Comparison of ENCODE assay signal across 18 mouse cellular contexts in genomic region chr2:118606976-118607375, GRCm38 (mm10). TPM values are rescaled to one million over a fixed set of nuclear protein-coding genes. Genes with fewer than 3 reads are reported as not detected.
"Had no signal": no experiment of that assay in that cellular context is flagged by ENCODE, and none has a peak within 500 bp of the region (broad histone marks: within the 10 kb centered on the region; RNA-seq: fewer than 3 reads in every experiment).

No protein-coding gene starts in this region.

- H3K4me1 ChIP-seq: intestine, embryonic 15.5 days; limb, embryonic 12.5 days; lung, embryonic 15.5 days; midbrain, embryonic 15.5 days; neural tube, embryonic 13.5 days had no signal

- H3K4me2 ChIP-seq: intestine, embryonic 15.5 days; limb, embryonic 12.5 days; liver, embryonic 13.5 days; lung, embryonic 15.5 days; midbrain, embryonic 11.5 days; midbrain, embryonic 15.5 days; neural tube, embryonic 13.5 days had no signal

- H3K4me3 ChIP-seq: intestine, embryonic 15.5 days; layer of hippocampus, adult 2 months; limb, embryonic 12.5 days; liver, embryonic 13.5 days; lung, embryonic 15.5 days; megakaryocyte, embryonic 14.5 days; midbrain, embryonic 15.5 days; neural tube, embryonic 13.5 days had no signal

- H3K9ac ChIP-seq: intestine, embryonic 15.5 days; limb, embryonic 12.5 days; liver, embryonic 13.5 days; liver, postnatal 0 days; lung, embryonic 15.5 days; midbrain, embryonic 15.5 days; neural tube, embryonic 13.5 days had no signal

- H3K27ac ChIP-seq: intestine, embryonic 15.5 days; layer of hippocampus, adult 2 months; limb, embryonic 12.5 days; liver, embryonic 13.5 days; lung, embryonic 15.5 days; macrophage; midbrain, embryonic 15.5 days; neural tube, embryonic 13.5 days had no signal

- H3K36me3 ChIP-seq: midbrain, embryonic 15.5 days had no signal

- ATAC-seq: intestine, embryonic 15.5 days; liver, postnatal 0 days; midbrain, embryonic 15.5 days had no signal

- H3K27me3 ChIP-seq: intestine, embryonic 15.5 days; limb, embryonic 12.5 days; liver, embryonic 13.5 days; lung, embryonic 15.5 days; megakaryocyte, embryonic 14.5 days; midbrain, embryonic 15.5 days; neural tube, embryonic 13.5 days had no signal

- H3K9me3 ChIP-seq: intestine, embryonic 15.5 days; liver, embryonic 13.5 days; lung, embryonic 15.5 days; megakaryocyte, embryonic 14.5 days; midbrain, embryonic 15.5 days had no signal

- DNase-seq: liver; liver, embryonic 13.5 days; liver, postnatal 0 days; retina, postnatal 1 day; right cerebral cortex, postnatal 4 days; spleen, adult 18-20 months; thymus, adult 18-20 months; thymus, postnatal 14 days had no signal

RNA-seq across cellular contexts. Expression of gene Pak6, which starts 56.1 kb away (rescaled TPM):
- total RNA-seq: monocyte, adult 5-6 weeks had no signal
- polyA plus RNA-seq: macrophage had no signal
